Mouse (Mus musculus) midbrain, embryonic 12.5 days (tissue): ENCODE results near the gene Stk11. TPM values are rescaled to one million over a fixed set of nuclear protein-coding genes. Genes with fewer than 3 reads are reported as not detected.
A peak's percentile ranks its signal among the peaks of the same experiment; 100 is the strongest.

Experiments
- ATAC-seq: fragments of 200-750 bp; cut with Nextera tagmentation; 2 replicates; pipeline ENCODE4 v1.8.0; 2017; ENCODE audit warnings: low read depth, moderate TSS enrichment, moderate library complexity; ENCODE audit not compliant: low FRiP score
- H3K27ac ChIP-seq: fragments of 300-500 bp; sonication (generic); replicated peaks from 2 replicates; pipeline ENCODE4 v1.5.1; 2016; ENCODE audit warnings: mild to moderate bottlenecking
- H3K27me3 ChIP-seq: fragments of 300-500 bp; sonication (generic); 2 replicates; pipeline ENCODE4 v1.6.1; 2016; ENCODE audit warnings: mild to moderate bottlenecking
- H3K36me3 ChIP-seq: fragments of 300-500 bp; sonication (generic); 2 replicates; pipeline ENCODE4 v1.6.1; 2016
- H3K4me1 ChIP-seq: fragments of 300-500 bp; sonication (generic); 2 replicates; pipeline ENCODE4 v1.6.1; 2016
- H3K4me2 ChIP-seq: fragments of 300-500 bp; sonication (generic); replicated peaks from 2 replicates; pipeline ENCODE4 v1.6.1; 2016; ENCODE audit warnings: mild to moderate bottlenecking, moderate library complexity
- H3K4me3 ChIP-seq: fragments of 300-500 bp; sonication (generic); 2 replicates; pipeline ENCODE4 v1.5.1; 2016; ENCODE audit warnings: mild to moderate bottlenecking
- H3K9ac ChIP-seq: fragments of 300-500 bp; sonication (generic); replicated peaks from 2 replicates; pipeline ENCODE4 v1.6.1; 2016; ENCODE audit warnings: mild to moderate bottlenecking, moderate library complexity
- H3K9me3 ChIP-seq: fragments of 300-500 bp; sonication (generic); 2 replicates; pipeline ENCODE4 v1.6.1; 2016; ENCODE audit warnings: mild to moderate bottlenecking
- WGBS: fragments of 180-500 bp; shearing (Covaris S2); methylation state at CpG from one replicate; pipeline ENCODE4 v1.1.7; 2016; 5-methylcytosine and 5-hydroxymethylcytosine counted together
- polyA plus RNA-seq: library from polyadenylated mRNA; unstranded; fragments of >200 nt; fragmentation: Nextera tagmentation; extraction: Ambion mirVana; gene quantifications from 2 replicates; pipeline ENCODE4 v1.2.1, GENCODE M21; 2016

The Stk11 gene
- polyA plus RNA-seq, 1 experiment from 2014 or later, result 20.3 TPM

GRCm38 (mm10) chr10:80147719-80148601 lies 32.4 kb downstream of the Stk11 start, which contains the start of gene Midn:
Midn (plus strand) TSS chr10:80148272.
- H3K4me2 ChIP-seq, result peak within 1 kb of the TSS; percentile 96
- peaks cover 49% of the 10 kb centered on the region for H3K36me3 ChIP-seq
- no peaks in the 10 kb centered on the region for H3K27me3 ChIP-seq
- H3K9ac ChIP-seq, result peak within 1 kb of the TSS; percentile 89
- peak; percentile 21 for ATAC-seq
- 1% methylated on average over 26 of the region's 42 CpGs for WGBS
- no peaks in the 10 kb centered on the region for H3K9me3 ChIP-seq
- H3K4me3 ChIP-seq, result peak within 1 kb of the TSS; percentile 100
- peak within 1 kb of the TSS; percentile 98 for H3K27ac ChIP-seq
- H3K4me1 ChIP-seq, result peaks cover 51% of the 10 kb centered on the region

GRCm38 (mm10) chr10:80148610-80149290 lies 33.1 kb downstream of the Stk11 start:
- H3K9ac ChIP-seq, result peak overlapping the region; percentile 89
- ATAC-seq, result peak; percentile 45
- H3K36me3 ChIP-seq, result peaks cover 54% of the 10 kb centered on the region
- H3K4me1 ChIP-seq, result peaks cover 52% of the 10 kb centered on the region
- H3K27me3 ChIP-seq, result no peaks in the 10 kb centered on the region
- no peaks in the 10 kb centered on the region for H3K9me3 ChIP-seq
- under 1% methylated on average over 57 of the region's 57 CpGs for WGBS
- H3K4me2 ChIP-seq, result peak overlapping the region; percentile 96
- H3K4me3 ChIP-seq, result peak overlapping the region; percentile 100
- H3K27ac ChIP-seq, result peak overlapping the region; percentile 98

DNA sequence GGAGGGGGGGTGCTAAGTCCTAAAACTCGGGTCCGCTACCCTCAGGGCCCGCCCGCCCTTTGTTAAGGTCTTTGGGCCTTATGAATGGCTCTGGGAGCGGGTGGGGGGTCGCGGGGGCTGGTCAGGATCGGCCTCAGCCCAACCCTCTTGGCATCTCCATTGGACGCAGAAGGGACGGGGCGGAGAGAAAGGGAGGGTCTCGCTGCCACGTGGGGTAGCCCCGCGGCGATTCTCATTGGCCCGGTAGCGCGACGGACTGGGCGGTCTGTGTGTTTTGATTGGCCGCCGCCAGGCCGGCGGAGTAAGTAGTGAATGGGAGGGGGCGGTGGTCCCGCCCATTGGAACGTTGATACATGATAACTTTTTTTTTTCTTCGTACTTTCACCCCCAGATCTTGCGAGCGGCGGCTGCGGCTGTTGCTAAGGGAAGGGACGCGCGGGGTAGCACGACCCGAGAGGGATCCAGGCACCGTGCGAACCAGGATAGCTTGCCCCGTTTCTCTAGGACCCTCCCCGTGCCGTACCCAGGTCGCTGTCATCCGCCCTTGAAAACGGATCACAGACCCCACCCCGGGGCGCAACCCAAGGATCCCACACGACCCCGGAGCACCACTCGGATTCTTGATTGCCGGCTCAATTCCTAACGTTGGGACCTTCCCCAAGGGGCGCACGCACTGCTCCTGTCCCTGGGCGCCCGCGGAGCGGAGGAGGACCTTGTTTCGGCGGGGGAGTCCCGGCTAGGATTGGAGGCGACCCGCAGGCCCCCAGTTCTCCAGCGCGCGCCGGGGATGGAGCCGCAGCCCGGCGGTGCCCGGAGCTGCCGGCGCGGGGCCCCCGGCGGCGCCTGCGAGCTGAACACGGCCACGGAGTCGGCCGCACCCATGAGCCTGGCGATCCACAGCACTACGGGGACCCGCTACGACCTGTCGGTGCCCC lies 34.0 kb downstream of the Stk11 start:
- no peaks in the 10 kb centered on the region for H3K27me3 ChIP-seq
- H3K27ac ChIP-seq, result peak overlapping the region; percentile 100
- H3K36me3 ChIP-seq, result peaks cover 54% of the 10 kb centered on the region
- H3K4me2 ChIP-seq, result peak overlapping the region; percentile 96
- H3K4me3 ChIP-seq, result peak overlapping the region; percentile 100
- no peaks in the 10 kb centered on the region for H3K9me3 ChIP-seq
- H3K4me1 ChIP-seq, result peaks cover 56% of the 10 kb centered on the region
- peak overlapping the region; percentile 100 for H3K9ac ChIP-seq
- peak; percentile 78 for ATAC-seq
- 0% methylated on average over 84 of the region's 88 CpGs for WGBS

DNA sequence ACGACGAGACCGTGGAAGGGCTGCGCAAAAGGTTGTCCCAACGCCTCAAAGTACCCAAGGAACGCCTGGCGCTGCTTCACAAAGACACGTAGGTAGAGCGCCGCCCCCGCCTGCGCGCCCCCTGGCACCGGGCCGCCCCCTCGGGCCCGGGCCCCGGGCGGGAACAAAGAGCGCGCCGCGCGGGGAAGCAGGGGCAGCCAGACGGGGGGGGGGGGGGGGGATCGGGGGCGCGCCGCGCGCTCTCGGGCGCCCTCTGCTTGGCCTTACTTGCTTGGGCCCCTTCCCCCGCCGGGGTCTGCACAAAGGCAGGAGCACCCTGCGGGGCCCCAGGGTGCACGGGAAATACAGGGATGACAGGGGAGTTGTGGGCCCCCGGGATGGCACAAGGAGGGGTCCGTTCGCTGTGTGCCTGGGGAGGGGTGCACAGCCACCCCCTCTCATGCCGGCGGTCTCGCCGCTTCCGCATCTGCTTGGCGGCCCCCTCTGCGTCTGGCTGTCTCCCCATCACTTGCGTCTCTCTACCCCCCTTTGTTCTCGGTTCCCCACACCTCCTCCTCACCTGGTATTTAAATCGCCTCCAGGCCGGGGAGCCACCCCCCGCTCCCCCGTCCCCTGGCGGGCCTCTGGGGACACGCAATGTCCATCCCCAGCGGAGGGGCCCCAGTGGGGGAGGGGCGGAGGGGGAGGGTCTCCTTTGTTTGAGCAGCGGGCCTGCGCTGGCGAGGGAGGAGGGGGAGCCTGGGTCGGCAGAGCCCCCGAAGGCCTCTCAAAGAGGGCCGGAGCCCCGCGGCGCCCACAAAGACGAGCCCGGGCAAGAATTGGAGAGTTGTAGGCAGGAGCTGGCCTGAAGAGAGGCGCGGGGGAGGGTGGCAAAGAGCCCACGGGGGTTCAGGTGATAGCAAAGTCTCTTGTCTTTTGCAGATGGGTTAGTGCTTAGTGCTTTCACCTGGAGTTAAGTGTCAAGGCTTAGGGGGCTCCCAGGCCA lies 34.9 kb downstream of the Stk11 start:
- Histone ChIP-seq H3K4me1 (peaks cover 58% of the 10 kb centered on the region), H3K4me2 (peak overlapping the region; percentile 96), H3K4me3 (peak overlapping the region; percentile 100), H3K36me3 (peaks cover 54% of the 10 kb centered on the region), H3K9ac (peak overlapping the region; percentile 100), H3K27ac (peak overlapping the region; percentile 100), H3K27me3 (no peaks in the 10 kb centered on the region), H3K9me3 (no peaks in the 10 kb centered on the region)
- no peak; the same call in 1 of the 2 replicates for ATAC-seq
- under 1% methylated on average over 54 of the region's 71 CpGs for WGBS

DNA sequence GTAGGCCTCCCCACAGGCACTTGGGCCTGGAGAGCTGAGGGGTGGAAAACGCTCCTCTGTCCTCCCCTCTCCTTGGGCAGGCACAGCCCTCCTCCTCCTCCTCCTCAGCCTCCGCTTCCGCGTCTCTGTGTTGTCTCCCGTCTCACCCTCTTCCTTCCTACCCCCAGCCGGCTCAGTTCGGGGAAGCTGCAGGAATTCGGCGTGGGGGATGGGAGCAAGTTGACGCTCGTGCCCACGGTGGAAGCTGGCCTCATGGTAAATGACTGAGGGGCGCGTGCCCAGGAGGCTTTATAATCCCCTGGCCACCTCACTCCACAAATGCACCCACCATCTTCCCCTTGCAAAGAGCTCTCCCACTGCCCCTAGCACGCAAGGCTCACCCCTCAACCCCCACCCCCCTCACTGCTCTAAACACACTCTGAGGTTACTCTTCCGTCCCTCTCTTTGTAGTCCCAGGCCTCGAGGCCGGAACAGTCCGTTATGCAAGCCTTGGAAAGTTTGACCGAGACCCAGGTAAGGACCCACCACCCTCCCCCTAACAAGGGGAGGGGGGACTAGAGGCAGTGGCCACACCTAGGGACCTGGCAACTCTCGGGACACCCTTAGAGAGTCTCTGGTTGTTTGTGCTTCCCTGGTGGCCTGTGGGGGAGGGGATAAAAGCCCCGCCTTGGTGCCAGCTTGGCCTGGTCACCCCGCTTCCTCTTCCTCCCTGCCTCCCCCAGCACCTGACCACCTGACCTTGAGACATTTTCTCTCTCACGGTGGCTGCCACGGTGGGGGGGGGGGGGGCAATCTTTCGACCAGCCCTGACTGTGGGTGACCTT lies 35.8 kb downstream of the Stk11 start:
- Histone ChIP-seq H3K27ac (peak overlapping the region; percentile 100), H3K4me3 (peak overlapping the region; percentile 100), H3K36me3 (peaks cover 55% of the 10 kb centered on the region), H3K9ac (peak overlapping the region; percentile 100), H3K9me3 (no peaks in the 10 kb centered on the region), H3K4me2 (peak overlapping the region; percentile 96), H3K4me1 (peaks cover 58% of the 10 kb centered on the region), H3K27me3 (no peaks in the 10 kb centered on the region)
- WGBS, result under 1% methylated on average over 26 of the region's 26 CpGs
- no peak for ATAC-seq

DNA sequence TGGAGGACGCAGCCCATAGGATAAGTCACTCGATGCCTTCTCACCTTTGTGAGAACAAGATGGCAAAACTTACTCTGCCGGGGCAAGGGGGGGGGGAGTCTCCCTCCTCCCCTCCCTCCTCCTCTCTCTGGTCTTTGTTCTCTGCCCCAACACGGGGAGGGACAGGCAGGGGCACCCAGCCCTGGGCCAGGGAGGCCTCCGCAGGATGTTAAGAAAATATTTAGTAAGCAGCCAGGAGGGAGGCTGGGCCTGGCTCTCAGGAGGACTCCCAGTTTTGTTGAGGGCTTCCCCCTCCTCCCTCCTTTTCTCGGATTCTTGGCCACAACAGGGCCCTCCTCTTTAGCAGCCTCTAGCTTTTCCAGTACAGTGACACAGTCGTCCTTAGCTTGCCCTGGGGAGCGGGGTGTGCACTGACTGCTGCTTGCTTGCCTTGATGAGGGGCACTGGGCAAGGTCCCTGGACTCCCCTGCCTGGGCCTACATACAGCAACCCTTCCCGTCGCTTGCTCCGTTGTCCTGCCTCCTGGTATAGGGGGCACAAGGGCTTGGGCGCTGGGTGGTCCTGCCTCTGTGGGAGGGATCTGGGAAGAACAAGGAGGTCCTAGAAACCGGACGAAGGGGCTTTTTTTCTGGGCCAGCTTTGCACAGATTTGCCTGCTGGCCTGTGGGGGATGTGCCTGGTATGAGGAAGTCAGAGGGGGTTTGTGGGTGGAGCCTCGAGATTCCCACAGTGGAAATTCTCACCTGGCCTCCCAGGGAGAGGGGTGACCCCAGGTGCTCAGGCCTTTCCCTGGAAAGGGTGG lies 36.7 kb downstream of the Stk11 start:
- Histone ChIP-seq H3K9me3 (no peaks in the 10 kb centered on the region), H3K4me1 (peaks cover 60% of the 10 kb centered on the region), H3K4me3 (peak overlapping the region; percentile 100), H3K27me3 (no peaks in the 10 kb centered on the region), H3K36me3 (peaks cover 64% of the 10 kb centered on the region), H3K9ac (peak overlapping the region; percentile 100), H3K4me2 (peak overlapping the region; percentile 96), H3K27ac (peak overlapping the region; percentile 100)
- ATAC-seq, result no peak
- WGBS, result 4% methylated on average over 15 of the region's 15 CpGs

- 34% methylated on average over 3 of the region's 3 CpGs for WGBS
- Histone ChIP-seq H3K27ac (peak overlapping the region; percentile 100), H3K9me3 (no peaks in the 10 kb centered on the region), H3K36me3 (peaks cover 67% of the 10 kb centered on the region), H3K9ac (peak overlapping the region; percentile 100), H3K4me3 (peak overlapping the region; percentile 100), H3K4me2 (peak overlapping the region; percentile 96), H3K4me1 (peaks cover 59% of the 10 kb centered on the region), H3K27me3 (no peaks in the 10 kb centered on the region)
- ATAC-seq, result no peak
Measured at GRCm38 (mm10) chr10:80152873-80153260, 37.3 kb downstream of the Stk11 start.

DNA sequence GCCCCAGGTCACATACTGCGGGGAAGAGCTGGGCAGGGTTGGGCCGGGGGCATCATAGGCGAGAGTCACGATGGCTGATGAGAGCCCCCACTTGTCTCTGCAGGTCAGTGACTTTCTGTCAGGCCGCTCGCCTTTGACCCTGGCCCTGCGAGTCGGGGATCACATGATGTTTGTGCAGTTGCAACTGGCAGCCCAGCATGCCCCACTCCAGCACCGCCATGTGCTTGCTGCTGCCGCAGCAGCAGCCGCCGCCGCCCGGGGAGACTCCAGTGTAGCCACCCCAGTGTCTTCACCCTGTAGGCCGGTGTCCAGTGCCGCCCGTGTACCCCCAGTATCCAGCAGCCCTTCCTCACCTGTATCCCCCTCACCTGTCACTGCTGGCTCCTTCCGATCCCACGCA lies 38.1 kb downstream of the Stk11 start:
- Histone ChIP-seq H3K36me3 (peaks cover 67% of the 10 kb centered on the region), H3K4me2 (peak overlapping the region; percentile 96), H3K9ac (peak overlapping the region; percentile 100), H3K9me3 (no peaks in the 10 kb centered on the region), H3K27me3 (no peaks in the 10 kb centered on the region), H3K4me1 (peaks cover 66% of the 10 kb centered on the region), H3K4me3 (peak overlapping the region; percentile 100), H3K27ac (peak overlapping the region; percentile 100)
- 87% methylated on average over 19 of the region's 19 CpGs for WGBS
- no peak for ATAC-seq

DNA sequence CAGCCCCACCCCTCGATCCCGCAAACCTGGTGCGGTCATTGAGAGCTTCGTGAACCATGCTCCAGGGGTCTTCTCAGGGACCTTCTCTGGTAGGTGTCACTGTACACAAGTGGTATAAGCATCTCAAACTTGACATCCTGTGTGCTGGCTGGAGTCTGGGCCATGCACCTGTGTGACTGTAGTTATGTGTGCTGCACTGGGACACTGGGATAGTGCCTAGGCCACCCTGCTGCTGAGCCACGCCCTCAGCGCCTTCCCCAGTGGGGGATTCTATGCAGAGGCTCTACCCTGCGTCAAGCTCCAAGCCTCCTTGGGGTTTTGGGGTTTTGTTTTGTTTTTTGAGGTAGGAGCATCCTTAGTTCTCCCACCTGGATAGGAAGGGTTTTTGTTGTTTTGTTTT lies 38.8 kb downstream of the Stk11 start:
- no peak for ATAC-seq
- no peaks in the 10 kb centered on the region for H3K27me3 ChIP-seq
- peak overlapping the region; percentile 100; the same call in 1 of the 2 replicates for H3K27ac ChIP-seq
- 81% methylated on average over 7 of the region's 7 CpGs for WGBS
- no peak overlapping the region for H3K4me2 ChIP-seq
- peak overlapping the region; percentile 100 for H3K9ac ChIP-seq
- H3K36me3 ChIP-seq, result peaks cover 67% of the 10 kb centered on the region
- 0 out of 2 replicates have a peak overlapping the region, but pooled peaks have one; percentile 100 for H3K4me3 ChIP-seq
- no peaks in the 10 kb centered on the region for H3K9me3 ChIP-seq
- H3K4me1 ChIP-seq, result peaks cover 73% of the 10 kb centered on the region
